25 mouse cellular contexts compared by ENCODE assay signal in genomic region chr9:49714091-49714490, GRCm38 (mm10).
"Had no signal": no experiment of that assay in that cellular context is flagged by ENCODE, and none has a peak within 500 bp of the region (broad histone marks: within the 10 kb centered on the region; RNA-seq: fewer than 3 reads in every experiment).

No protein-coding gene starts in this region.

- DNase-seq: gastrocnemius, adult 2 months; gastrocnemius, postnatal 10 days; gastrocnemius, postnatal 25 days; heart, adult 2 months; heart, postnatal 10 days; heart, postnatal 4 days; kidney, adult 18-20 months; kidney, adult 8-10 months; kidney, postnatal 10 days; kidney, postnatal 25 days; kidney, postnatal 4 days; liver had no signal

- H3K4me3 ChIP-seq: gastrocnemius, adult 2 months; heart, adult 2 months; heart, embryonic 10.5 days; heart, embryonic 12.5 days; hindbrain, embryonic 10.5 days; hindbrain, embryonic 12.5 days; layer of hippocampus, adult 2 months; left cerebral cortex, adult 2 months; limb, embryonic 10.5 days; limb, embryonic 12.5 days had no signal

- H3K4me2 ChIP-seq: heart, embryonic 12.5 days; hindbrain, embryonic 12.5 days; hindbrain, embryonic 14.5 days; limb, embryonic 12.5 days; liver, embryonic 11.5 days had no signal

- H3K9ac ChIP-seq: heart, embryonic 12.5 days; hindbrain, embryonic 12.5 days; hindbrain, embryonic 14.5 days; limb, embryonic 12.5 days had no signal

- H3K27ac ChIP-seq: gastrocnemius, adult 2 months; heart, adult 2 months; heart, embryonic 10.5 days; hindbrain, embryonic 10.5 days; hindbrain, embryonic 12.5 days; layer of hippocampus, adult 2 months; left cerebral cortex, adult 2 months; limb, embryonic 10.5 days; limb, embryonic 12.5 days had no signal

- H3K27me3 ChIP-seq: heart, embryonic 12.5 days; hindbrain, embryonic 12.5 days; limb, embryonic 12.5 days had no signal

- H3K4me1 ChIP-seq: heart, embryonic 10.5 days; heart, embryonic 12.5 days; limb, embryonic 10.5 days; limb, embryonic 12.5 days had no signal

- H3K36me3 ChIP-seq: heart, embryonic 10.5 days; hindbrain, embryonic 10.5 days; limb, embryonic 10.5 days; limb, embryonic 12.5 days had no signal

- H3K9me3 ChIP-seq: heart, embryonic 10.5 days; heart, embryonic 12.5 days; hindbrain, embryonic 10.5 days; hindbrain, embryonic 12.5 days; limb, embryonic 10.5 days; limb, embryonic 12.5 days had no signal

- ATAC-seq: hindbrain, embryonic 16.5 days; inflammation-experienced regulatory T-cells, adult 6 months; intestine, embryonic 16.5 days had no signal
